Mouse (Mus musculus): ENCODE data around the gene Phldb2. TPM values are rescaled to one million over a fixed set of nuclear protein-coding genes. Genes with fewer than 3 reads are reported as not detected.

Gene Phldb2
- polyA plus RNA-seq, 1 experiment = 33.0 TPM

GRCm38 (mm10) chr16:45970187-45970586 is 16.8 kb upstream of the Phldb2 start:
- no peaks in the 10 kb centered on the region for H3K36me3 ChIP-seq (ENCODE audit: control insufficient read depth, insufficient read depth)
- H3K4me3 ChIP-seq (ENCODE audit: insufficient read depth, poor library complexity, severe bottlenecking) = no peak overlapping the region
- TF ChIP-seq MAX (IDR thresholded peaks at IDR 0.05) (no peak), USF1 (IDR thresholded peaks at IDR 0.05; ENCODE audit: low read depth) (peak; percentile 89)
- no peaks in the 10 kb centered on the region for H3K27me3 ChIP-seq (ENCODE audit: control insufficient read depth, insufficient read depth, insufficient read length)
- H3K79me3 ChIP-seq (ENCODE audit: low read depth) = no peaks in the 10 kb centered on the region
- no peak overlapping the region for H3ac ChIP-seq (ENCODE audit: control insufficient read depth, insufficient read length, low read depth)
- H3K79me2 ChIP-seq (ENCODE audit: control insufficient read depth, insufficient read depth) = no peaks in the 10 kb centered on the region

- no peaks in the 10 kb centered on the region for H3K79me2 ChIP-seq (ENCODE audit: control insufficient read depth, insufficient read depth)
- no peak overlapping the region for H3K4me3 ChIP-seq (ENCODE audit: insufficient read depth, poor library complexity, severe bottlenecking)
- H3K36me3 ChIP-seq (ENCODE audit: control insufficient read depth, insufficient read depth) = no peaks in the 10 kb centered on the region
- H3K27me3 ChIP-seq (ENCODE audit: control insufficient read depth, insufficient read depth, insufficient read length) = no peaks in the 10 kb centered on the region
- H3ac ChIP-seq (ENCODE audit: control insufficient read depth, insufficient read length, low read depth) = no peak overlapping the region
- TF ChIP-seq CEBPB (IDR thresholded peaks at IDR 0.05; ENCODE audit: low read depth) (peak; percentile 86), FOSL1 (IDR thresholded peaks at IDR 0.05; ENCODE audit: insufficient read depth, low read length, poor library complexity, severe bottlenecking) (peak; percentile 19), MYOG (IDR thresholded peaks at IDR 0.05; ENCODE audit: control insufficient read depth, extremely low read depth, insufficient read length) (no peak), CTCF (IDR thresholded peaks at IDR 0.05; ENCODE audit: control insufficient read depth, insufficient read depth, insufficient read length) (no peak), USF1 (IDR thresholded peaks at IDR 0.05; ENCODE audit: low read depth) (peak; percentile 87), MYOD1 (IDR thresholded peaks at IDR 0.05; ENCODE audit: control insufficient read depth, insufficient read length, low read depth) (peak; percentile 27), MAX (IDR thresholded peaks at IDR 0.05) (peak; percentile 55)
- H3K79me3 ChIP-seq (ENCODE audit: low read depth) = no peaks in the 10 kb centered on the region
These were observed 15.3 kb upstream of the Phldb2 start for GRCm38 (mm10) chr16:45968716-45969115.

- no peaks in the 10 kb centered on the region for H3K79me3 ChIP-seq (ENCODE audit: low read depth)
- no peaks in the 10 kb centered on the region for H3K36me3 ChIP-seq (ENCODE audit: control insufficient read depth, insufficient read depth)
- H3K4me3 ChIP-seq (ENCODE audit: insufficient read depth, poor library complexity, severe bottlenecking) = no peak overlapping the region
- no peak for TF ChIP-seq USF1 (IDR thresholded peaks at IDR 0.05; ENCODE audit: low read depth)
- peak; percentile 66 for TF ChIP-seq CTCF (IDR thresholded peaks at IDR 0.05; ENCODE audit: control insufficient read depth, insufficient read depth, insufficient read length)
- no peak for TF ChIP-seq CEBPB (IDR thresholded peaks at IDR 0.05; ENCODE audit: low read depth)
- no peak for TF ChIP-seq MAX (IDR thresholded peaks at IDR 0.05)
- no peak for TF ChIP-seq FOSL1 (IDR thresholded peaks at IDR 0.05; ENCODE audit: insufficient read depth, low read length, poor library complexity, severe bottlenecking)
- no peaks in the 10 kb centered on the region for H3K27me3 ChIP-seq (ENCODE audit: control insufficient read depth, insufficient read depth, insufficient read length)
- H3ac ChIP-seq (ENCODE audit: control insufficient read depth, insufficient read length, low read depth) = no peak overlapping the region
- no peaks in the 10 kb centered on the region for H3K79me2 ChIP-seq (ENCODE audit: control insufficient read depth, insufficient read depth)
These were observed 14.1 kb upstream of the Phldb2 start for GRCm38 (mm10) chr16:45967471-45967870.

GRCm38 (mm10) chr16:45966604-45967003 is 13.2 kb upstream of the Phldb2 start:
- H3K4me3 ChIP-seq (ENCODE audit: insufficient read depth, poor library complexity, severe bottlenecking) = no peak overlapping the region
- no peaks in the 10 kb centered on the region for H3K27me3 ChIP-seq (ENCODE audit: control insufficient read depth, insufficient read depth, insufficient read length)

GRCm38 (mm10) chr16:45964777-45965176 is 11.4 kb upstream of the Phldb2 start:
- Histone ChIP-seq H3K27me3 (ENCODE audit: control insufficient read depth, insufficient read depth, insufficient read length) (no peaks in the 10 kb centered on the region), H3K36me3 (ENCODE audit: control insufficient read depth, insufficient read depth) (no peaks in the 10 kb centered on the region), H3K79me3 (ENCODE audit: low read depth) (no peaks in the 10 kb centered on the region), H3ac (ENCODE audit: control insufficient read depth, insufficient read length, low read depth) (no peak overlapping the region), H3K79me2 (ENCODE audit: control insufficient read depth, insufficient read depth) (no peaks in the 10 kb centered on the region), H3K4me3 (ENCODE audit: insufficient read depth, poor library complexity, severe bottlenecking) (no peak overlapping the region)
- TF ChIP-seq USF1 (IDR thresholded peaks at IDR 0.05; ENCODE audit: low read depth) (no peak), CTCF (IDR thresholded peaks at IDR 0.05; ENCODE audit: control insufficient read depth, insufficient read depth, insufficient read length) (no peak), MYOG (IDR thresholded peaks at IDR 0.05; ENCODE audit: control insufficient read depth, extremely low read depth, insufficient read length) (no peak), MYOD1 (IDR thresholded peaks at IDR 0.05; ENCODE audit: control insufficient read depth, insufficient read length, low read depth) (no peak)

More at GRCm38 (mm10) chr16:45966604-45967003, 13.2 kb upstream of the Phldb2 start:
- Histone ChIP-seq H3K36me3 (ENCODE audit: control insufficient read depth, insufficient read depth) (no peaks in the 10 kb centered on the region), H3ac (ENCODE audit: control insufficient read depth, insufficient read length, low read depth) (no peak overlapping the region), H3K79me3 (ENCODE audit: low read depth) (no peaks in the 10 kb centered on the region), H3K79me2 (ENCODE audit: control insufficient read depth, insufficient read depth) (no peaks in the 10 kb centered on the region)
- TF ChIP-seq FOSL1 (IDR thresholded peaks at IDR 0.05; ENCODE audit: insufficient read depth, low read length, poor library complexity, severe bottlenecking) (no peak), CTCF (IDR thresholded peaks at IDR 0.05; ENCODE audit: control insufficient read depth, insufficient read depth, insufficient read length) (no peak), MAX (IDR thresholded peaks at IDR 0.05) (no peak), USF1 (IDR thresholded peaks at IDR 0.05; ENCODE audit: low read depth) (no peak), MYOD1 (IDR thresholded peaks at IDR 0.05; ENCODE audit: control insufficient read depth, insufficient read length, low read depth) (no peak), MYOG (IDR thresholded peaks at IDR 0.05; ENCODE audit: control insufficient read depth, extremely low read depth, insufficient read length) (no peak), CEBPB (IDR thresholded peaks at IDR 0.05; ENCODE audit: low read depth) (no peak)

GRCm38 (mm10) chr16:45963837-45964236 is 10.4 kb upstream of the Phldb2 start:
- Histone ChIP-seq H3K27me3 (ENCODE audit: control insufficient read depth, insufficient read depth, insufficient read length) (no peaks in the 10 kb centered on the region), H3K4me3 (ENCODE audit: insufficient read depth, poor library complexity, severe bottlenecking) (no peak overlapping the region), H3K36me3 (ENCODE audit: control insufficient read depth, insufficient read depth) (no peaks in the 10 kb centered on the region), H3K79me3 (ENCODE audit: low read depth) (no peaks in the 10 kb centered on the region), H3K79me2 (ENCODE audit: control insufficient read depth, insufficient read depth) (no peaks in the 10 kb centered on the region), H3ac (ENCODE audit: control insufficient read depth, insufficient read length, low read depth) (no peak overlapping the region)
- no peak for TF ChIP-seq MYOD1 (IDR thresholded peaks at IDR 0.05; ENCODE audit: control insufficient read depth, insufficient read length, low read depth)
- TF ChIP-seq CTCF (IDR thresholded peaks at IDR 0.05; ENCODE audit: control insufficient read depth, insufficient read depth, insufficient read length) = no peak
- no peak for TF ChIP-seq MAX (IDR thresholded peaks at IDR 0.05)
- TF ChIP-seq USF1 (IDR thresholded peaks at IDR 0.05; ENCODE audit: low read depth) = no peak
- TF ChIP-seq MYOG (IDR thresholded peaks at IDR 0.05; ENCODE audit: control insufficient read depth, extremely low read depth, insufficient read length) = no peak
